Mouse (Mus musculus): Measurements from ENCODE around the gene Abhd12. TPM values are rescaled to one million over a fixed set of nuclear protein-coding genes. Genes with fewer than 3 reads are reported as not detected.

The Abhd12 gene
- polyA plus RNA-seq, 1 experiment from 2014 or later, result 78.9 TPM

DNA sequence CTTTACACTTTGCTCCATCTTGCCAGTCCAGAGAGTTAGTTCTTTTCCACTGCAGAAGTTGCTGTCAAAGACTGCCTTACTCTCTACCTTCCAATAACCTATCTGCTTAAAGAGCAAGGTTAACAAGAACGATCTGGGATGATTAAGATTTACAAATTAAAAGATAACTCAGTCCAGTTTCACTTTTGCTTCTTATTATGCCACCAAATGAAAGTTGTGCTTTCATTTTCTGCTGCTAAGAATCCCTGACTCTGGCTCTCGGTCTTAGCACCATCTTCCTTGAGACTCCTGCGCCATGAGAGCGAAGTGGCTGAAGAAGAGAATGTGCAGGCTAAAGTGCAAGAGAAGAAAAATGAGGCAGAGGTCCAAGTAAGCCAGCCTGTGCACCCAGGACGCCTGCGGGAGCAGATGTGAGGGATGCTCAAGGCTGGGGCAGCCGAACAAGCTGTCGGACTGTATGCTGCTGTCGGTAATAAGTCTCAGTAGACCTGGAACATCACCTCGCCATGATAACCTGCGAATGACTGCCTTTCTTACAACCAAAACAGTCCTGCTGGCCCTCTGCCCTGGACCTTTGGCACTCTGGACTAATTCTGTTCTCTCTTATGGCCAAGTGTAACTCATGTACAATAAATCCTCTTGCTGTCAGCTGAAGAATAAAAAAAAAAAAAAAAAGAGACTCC lies 22.6 kb upstream of the Abhd12 start:
- WGBS, result 93% methylated on average over 11 of the region's 11 CpGs
- H3K36me3 ChIP-seq, result peaks cover 22% of the 10 kb centered on the region
- ATAC-seq (ENCODE audit: insufficient number of reproducible peaks, low FRiP score, low TSS enrichment, low read depth), result no peak

DNA sequence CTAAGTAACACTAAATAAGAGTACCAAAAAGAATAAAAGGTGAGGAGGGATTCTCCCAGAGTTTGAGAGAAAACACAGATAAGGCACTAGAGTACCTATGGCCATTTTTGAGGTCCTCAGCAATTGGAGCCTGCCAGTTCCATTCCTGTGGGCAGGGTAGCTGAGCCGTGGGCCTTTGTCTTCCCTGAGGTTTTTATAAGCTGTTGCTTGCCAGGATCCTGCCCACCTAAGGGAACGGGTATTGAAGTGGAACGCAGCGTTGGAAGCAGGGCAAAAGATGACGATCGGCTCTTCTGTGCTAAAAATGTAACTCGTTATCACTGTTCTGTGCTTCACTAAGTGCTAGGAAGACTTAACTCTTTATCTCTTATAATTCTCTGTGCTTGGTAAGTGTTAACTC lies 19.0 kb upstream of the Abhd12 start:
- H3K4me3 ChIP-seq (replicated peaks), result no peak overlapping the region
- peaks cover 14% of the 10 kb centered on the region; the same call in 1 of the 2 replicates for H3K36me3 ChIP-seq
- no peaks in the 10 kb centered on the region for H3K4me1 ChIP-seq
- ATAC-seq (ENCODE audit: insufficient number of reproducible peaks, low FRiP score, low TSS enrichment, low read depth), result no peak
- H3K9ac ChIP-seq, result no peak overlapping the region
- WGBS, result 90% methylated on average over 7 of the region's 7 CpGs
- H3K9me3 ChIP-seq (replicated peaks), result no peaks in the 10 kb centered on the region
- no peak overlapping the region for H3K27ac ChIP-seq (replicated peaks)
- H3K27me3 ChIP-seq, result no peaks in the 10 kb centered on the region
- no peak overlapping the region for H3K4me2 ChIP-seq (replicated peaks)

More for the DNA sequence above, 22.6 kb upstream of the Abhd12 start:
- Histone ChIP-seq H3K4me2 (replicated peaks) (no peak overlapping the region), H3K4me3 (replicated peaks) (no peak overlapping the region), H3K27ac (replicated peaks) (no peak overlapping the region), H3K4me1 (no peaks in the 10 kb centered on the region), H3K9me3 (replicated peaks) (no peaks in the 10 kb centered on the region), H3K9ac (no peak overlapping the region), H3K27me3 (no peaks in the 10 kb centered on the region)

DNA sequence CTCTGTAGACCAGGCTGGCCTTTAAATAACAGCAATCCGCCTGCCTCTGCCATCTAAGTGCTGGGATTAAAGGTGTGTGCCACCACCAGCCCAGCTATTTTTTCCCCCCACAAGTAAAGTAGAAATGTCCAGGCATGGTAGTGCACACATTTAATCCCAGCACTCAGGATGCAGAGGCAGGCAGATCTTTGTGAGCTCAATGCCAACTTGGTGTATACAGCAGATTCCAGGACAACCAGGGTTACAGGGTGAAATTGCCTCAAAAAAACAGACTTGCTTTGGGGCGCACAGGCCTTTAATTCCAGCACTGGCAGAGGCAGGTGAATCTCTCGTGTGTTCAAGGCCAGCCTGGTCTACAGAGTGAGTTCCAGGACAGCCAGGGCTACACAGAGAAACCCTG lies 18.5 kb upstream of the Abhd12 start:
- Histone ChIP-seq H3K9ac (no peak overlapping the region), H3K9me3 (replicated peaks) (no peaks in the 10 kb centered on the region)
- WGBS, result 96% methylated on average over 3 of the region's 3 CpGs

DNA sequence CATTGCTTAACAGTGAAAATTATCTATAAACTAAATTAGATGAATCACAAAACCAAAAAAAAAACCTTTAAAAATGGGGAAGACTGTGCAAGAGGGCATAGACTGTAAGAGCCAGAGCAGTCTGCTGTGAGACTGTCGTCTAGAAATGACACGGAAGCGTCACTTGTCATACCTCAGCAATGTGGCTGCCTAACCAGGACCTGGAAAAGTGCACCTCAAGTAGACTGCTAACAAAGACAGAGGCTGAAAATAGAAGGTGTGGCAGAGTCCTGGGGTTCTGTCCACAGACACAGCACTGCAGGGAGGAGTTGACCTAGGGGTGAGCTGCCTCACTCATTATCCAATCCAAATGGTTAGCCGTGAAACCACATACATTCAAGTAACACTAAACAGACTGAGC lies 17.6 kb upstream of the Abhd12 start:
- Histone ChIP-seq H3K27me3 (no peaks in the 10 kb centered on the region), H3K4me3 (replicated peaks) (no peak overlapping the region), H3K9ac (no peak overlapping the region), H3K4me2 (replicated peaks) (no peak overlapping the region), H3K27ac (replicated peaks) (no peak overlapping the region), H3K36me3 (peaks cover 14% of the 10 kb centered on the region; the same call in 1 of the 2 replicates), H3K4me1 (no peaks in the 10 kb centered on the region), H3K9me3 (replicated peaks) (no peaks in the 10 kb centered on the region)
- 83% methylated on average over 4 of the region's 4 CpGs for WGBS
- no peak for ATAC-seq (ENCODE audit: insufficient number of reproducible peaks, low FRiP score, low TSS enrichment, low read depth)

More for the DNA sequence above, 18.5 kb upstream of the Abhd12 start:
- Histone ChIP-seq H3K36me3 (peaks cover 14% of the 10 kb centered on the region; the same call in 1 of the 2 replicates), H3K4me2 (replicated peaks) (no peak overlapping the region), H3K4me1 (no peaks in the 10 kb centered on the region), H3K27ac (replicated peaks) (no peak overlapping the region), H3K4me3 (replicated peaks) (no peak overlapping the region), H3K27me3 (no peaks in the 10 kb centered on the region)
- no peak for ATAC-seq (ENCODE audit: insufficient number of reproducible peaks, low FRiP score, low TSS enrichment, low read depth)

DNA sequence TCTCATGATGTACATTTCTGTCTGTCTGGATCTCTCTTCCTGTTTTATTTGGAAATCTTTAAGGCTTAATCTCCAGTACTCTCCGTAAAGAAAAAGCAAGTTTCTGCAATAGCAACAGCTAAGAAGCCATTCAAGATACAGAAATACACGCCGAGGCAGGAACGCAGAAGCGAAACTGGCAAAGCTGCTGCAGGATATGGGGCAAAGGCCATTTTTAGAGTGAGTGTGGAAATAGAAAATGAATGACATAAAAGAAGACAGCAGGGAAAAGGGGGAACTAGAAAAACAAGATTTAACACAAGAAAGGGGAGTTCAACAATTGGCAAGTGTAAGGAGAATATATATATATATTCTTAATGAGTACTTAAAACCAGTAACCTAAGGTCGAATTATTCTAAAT lies 17.2 kb upstream of the Abhd12 start:
- ATAC-seq (ENCODE audit: insufficient number of reproducible peaks, low FRiP score, low TSS enrichment, low read depth), result no peak
- 95% methylated on average over 6 of the region's 6 CpGs for WGBS
- Histone ChIP-seq H3K4me2 (replicated peaks) (no peak overlapping the region), H3K27ac (replicated peaks) (no peak overlapping the region), H3K4me3 (replicated peaks) (no peak overlapping the region), H3K9ac (no peak overlapping the region), H3K27me3 (no peaks in the 10 kb centered on the region), H3K4me1 (no peaks in the 10 kb centered on the region), H3K36me3 (peaks cover 15% of the 10 kb centered on the region; the same call in 1 of the 2 replicates), H3K9me3 (replicated peaks) (no peaks in the 10 kb centered on the region)

DNA sequence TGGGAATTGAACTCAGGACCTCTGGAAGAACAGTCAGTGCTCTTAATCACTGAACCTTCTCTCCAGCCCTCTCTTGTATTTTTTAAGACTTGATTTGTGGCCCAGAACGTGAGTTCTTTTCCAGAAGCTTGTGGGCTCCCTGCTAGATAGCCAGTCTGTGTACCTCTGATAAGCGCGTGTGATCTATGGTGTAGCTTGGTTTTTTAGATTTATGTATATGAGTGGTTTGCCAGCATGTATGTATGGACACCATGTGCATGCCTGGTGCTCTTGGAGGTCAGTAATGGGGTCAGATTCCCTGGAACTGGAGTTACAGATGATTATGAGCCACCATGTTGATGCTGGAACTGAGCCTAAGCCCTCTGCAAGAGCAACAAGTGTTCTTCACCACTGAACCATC lies 16.0 kb upstream of the Abhd12 start:
- Histone ChIP-seq H3K9me3 (replicated peaks) (no peaks in the 10 kb centered on the region), H3K27me3 (no peaks in the 10 kb centered on the region), H3K9ac (no peak overlapping the region), H3K4me1 (no peaks in the 10 kb centered on the region), H3K27ac (replicated peaks) (no peak overlapping the region), H3K4me3 (replicated peaks) (no peak overlapping the region), H3K4me2 (replicated peaks) (no peak overlapping the region), H3K36me3 (peaks cover 20% of the 10 kb centered on the region; the same call in 1 of the 2 replicates)
- no peak for ATAC-seq (ENCODE audit: insufficient number of reproducible peaks, low FRiP score, low TSS enrichment, low read depth)
- WGBS, result 92% methylated on average over 3 of the region's 3 CpGs

DNA sequence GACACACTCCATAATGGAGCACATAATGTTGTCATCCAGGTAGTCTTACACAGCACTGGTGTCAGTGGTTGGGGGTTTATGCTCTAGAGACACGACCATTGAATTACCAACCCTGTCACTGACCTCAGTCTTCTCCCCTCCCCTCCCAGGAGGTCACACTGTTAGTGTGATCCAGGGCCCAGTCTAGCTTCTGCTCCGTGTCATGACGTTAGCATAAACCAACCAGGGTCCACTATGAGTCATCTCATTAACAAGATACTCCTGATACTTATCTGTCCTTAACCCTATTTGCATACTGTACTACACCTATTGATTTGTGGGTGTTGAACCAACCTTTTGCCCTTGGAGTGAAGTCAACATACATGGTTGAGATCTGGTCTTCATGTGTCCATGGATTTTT lies 14.2 kb upstream of the Abhd12 start:
- no peak overlapping the region for H3K27ac ChIP-seq (replicated peaks)
- no peak for ATAC-seq (ENCODE audit: insufficient number of reproducible peaks, low FRiP score, low TSS enrichment, low read depth)
- no peaks in the 10 kb centered on the region for H3K27me3 ChIP-seq
- no peak overlapping the region for H3K9ac ChIP-seq
- whole genome bisulfite sequencing, result 83% methylated on average over 3 of the region's 3 CpGs
- H3K4me3 ChIP-seq (replicated peaks), result no peak overlapping the region
- H3K4me1 ChIP-seq, result no peaks in the 10 kb centered on the region
- no peak overlapping the region for H3K4me2 ChIP-seq (replicated peaks)
- H3K9me3 ChIP-seq (replicated peaks), result no peaks in the 10 kb centered on the region
- peaks cover 20% of the 10 kb centered on the region; the same call in 1 of the 2 replicates for H3K36me3 ChIP-seq

DNA sequence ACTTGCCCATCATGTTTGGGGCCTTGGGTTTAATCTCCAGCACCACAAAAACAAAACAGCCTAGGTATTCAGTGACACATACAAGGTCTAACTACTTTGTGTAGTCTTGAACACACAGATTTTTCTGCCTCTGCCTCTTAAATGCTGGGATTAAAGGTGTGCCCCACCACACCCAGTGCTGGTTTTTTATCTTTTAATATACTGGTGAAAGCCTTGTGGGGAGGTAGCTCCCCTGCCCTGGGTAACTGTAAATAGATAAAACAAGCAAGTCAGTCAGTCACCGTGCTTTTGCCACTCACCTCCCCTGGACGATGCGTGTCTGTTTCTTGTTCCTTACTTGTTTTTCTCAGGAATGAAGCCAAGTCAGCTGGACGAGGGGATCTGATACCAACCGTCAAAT lies 11.2 kb upstream of the Abhd12 start:
- Histone ChIP-seq H3K36me3 (peaks cover 17% of the 10 kb centered on the region; the same call in 1 of the 2 replicates), H3K9me3 (replicated peaks) (no peaks in the 10 kb centered on the region), H3K4me3 (replicated peaks) (no peak overlapping the region), H3K27me3 (no peaks in the 10 kb centered on the region), H3K27ac (replicated peaks) (no peak overlapping the region), H3K4me1 (no peaks in the 10 kb centered on the region), H3K4me2 (replicated peaks) (no peak overlapping the region), H3K9ac (no peak overlapping the region)
- 81% methylated on average over 5 of the region's 5 CpGs for WGBS
- ATAC-seq (ENCODE audit: insufficient number of reproducible peaks, low FRiP score, low TSS enrichment, low read depth), result no peak

DNA sequence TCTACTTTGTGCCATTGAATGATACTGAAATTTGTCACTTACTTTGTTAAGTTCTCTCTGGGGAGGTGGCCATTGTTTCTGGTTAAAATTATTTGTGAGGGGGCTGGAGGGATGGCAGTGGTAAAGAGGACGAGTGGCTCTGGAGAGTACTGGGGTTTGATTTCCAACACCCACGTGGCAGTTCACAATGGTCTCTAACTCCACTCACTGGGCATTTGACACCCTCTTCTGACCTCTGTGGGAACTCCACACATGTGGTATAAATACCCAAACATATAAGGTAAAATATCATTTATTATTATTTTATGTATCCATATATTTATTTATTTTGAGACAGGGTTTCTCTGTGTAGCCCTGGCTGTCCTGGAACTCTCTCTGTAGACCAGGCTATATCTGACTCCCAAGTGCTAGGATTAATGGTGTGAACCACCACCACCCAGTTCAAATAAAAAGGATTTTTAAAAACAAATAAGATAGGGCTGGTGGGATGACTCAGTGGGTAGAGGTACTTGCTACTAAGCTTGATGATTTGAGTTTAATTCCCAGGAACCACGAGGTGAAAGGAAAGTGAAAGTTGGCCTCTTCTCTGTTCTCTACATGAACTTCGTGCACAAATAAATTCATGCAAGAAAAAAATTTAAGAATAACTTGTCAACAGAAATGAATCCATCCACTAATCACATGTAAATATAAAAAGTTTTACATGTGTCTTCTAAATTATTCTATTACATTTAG lies 10.4 kb upstream of the Abhd12 start:
- Histone ChIP-seq H3K9me3 (replicated peaks) (no peaks in the 10 kb centered on the region), H3K4me3 (replicated peaks) (no peak overlapping the region), H3K27ac (replicated peaks) (no peak overlapping the region), H3K4me2 (replicated peaks) (no peak overlapping the region), H3K9ac (no peak overlapping the region), H3K27me3 (no peaks in the 10 kb centered on the region), H3K4me1 (0 out of 2 replicates have a peak, but pooled peaks cover 3% of the 10 kb centered on the region), H3K36me3 (peaks cover 17% of the 10 kb centered on the region; the same call in 1 of the 2 replicates)
- ATAC-seq (ENCODE audit: insufficient number of reproducible peaks, low FRiP score, low TSS enrichment, low read depth), result no peak
- 80% methylated on average over 4 of the region's 4 CpGs for WGBS

DNA sequence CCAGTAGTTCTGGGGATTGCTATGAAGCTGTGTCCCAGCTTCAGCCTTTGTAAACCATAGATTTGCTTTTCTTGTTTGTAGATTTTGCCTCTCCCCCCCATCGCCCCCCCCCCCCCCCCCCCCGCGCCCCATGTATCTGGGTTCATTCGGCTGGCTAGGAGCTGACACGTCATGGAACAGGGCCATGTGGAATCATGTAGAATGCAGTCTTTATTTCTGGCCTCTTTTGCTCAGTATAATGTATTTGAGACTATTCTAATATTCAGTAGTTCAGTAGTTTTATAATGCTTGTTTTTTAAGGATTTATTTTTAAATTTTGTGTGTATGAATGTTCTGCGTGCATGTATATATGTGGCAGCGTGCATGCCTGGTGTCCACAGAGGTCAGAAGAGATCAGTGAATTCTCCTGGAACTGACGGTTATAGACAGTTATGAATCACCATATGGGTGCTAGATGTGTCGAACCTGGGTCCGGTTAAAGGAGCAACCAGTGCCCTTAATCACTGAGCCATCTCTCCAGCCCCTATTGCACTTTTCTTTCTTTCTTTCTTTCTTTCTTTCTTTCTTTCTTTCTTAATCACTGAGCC lies 5.8 kb upstream of the Abhd12 start:
- 0 out of 2 replicates have a peak, but pooled peaks cover 3% of the 10 kb centered on the region for H3K4me1 ChIP-seq
- peak overlapping the region; percentile 60 for H3K4me2 ChIP-seq (replicated peaks)
- peak overlapping the region; percentile 16; the same call in 1 of the 2 replicates for H3K9ac ChIP-seq
- H3K36me3 ChIP-seq, result no peaks in the 10 kb centered on the region
- H3K27me3 ChIP-seq, result no peaks in the 10 kb centered on the region
- no peak for ATAC-seq (ENCODE audit: insufficient number of reproducible peaks, low FRiP score, low TSS enrichment, low read depth)
- H3K27ac ChIP-seq (replicated peaks), result peak overlapping the region; percentile 85
- WGBS, result 36% methylated on average over 7 of the region's 10 CpGs
- H3K4me3 ChIP-seq (replicated peaks), result peak overlapping the region; percentile 71
- H3K9me3 ChIP-seq (replicated peaks), result no peaks in the 10 kb centered on the region

DNA sequence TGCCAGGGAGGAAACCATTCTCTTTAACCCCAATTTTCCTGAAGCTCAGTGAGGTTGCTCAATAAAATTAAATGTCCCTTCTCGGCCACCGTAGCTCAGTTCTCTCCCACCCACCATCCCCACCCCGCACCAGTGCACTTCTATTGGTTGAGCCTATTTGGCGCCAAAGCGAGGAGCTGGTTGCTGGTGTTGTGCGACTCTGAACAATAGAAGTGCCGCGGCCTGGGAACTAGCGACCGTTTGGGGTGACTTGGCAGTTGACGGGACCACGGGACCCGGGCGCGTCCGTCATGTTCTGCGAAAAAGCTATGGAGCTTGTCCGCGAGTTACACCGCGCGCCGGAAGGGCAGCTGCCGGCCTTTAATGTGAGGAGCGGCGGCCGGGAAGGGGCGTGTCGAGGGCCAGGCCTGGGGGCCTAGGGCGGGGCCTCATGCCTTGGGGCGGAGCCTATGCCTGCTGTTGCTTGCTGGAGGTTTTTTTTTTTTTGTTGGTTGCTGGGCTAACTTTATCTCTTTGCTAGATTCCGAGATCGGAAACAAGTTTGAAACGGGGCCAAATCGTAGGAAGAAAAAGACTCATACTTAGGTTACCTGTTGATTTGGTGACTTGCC lies 5.0 kb upstream of the Abhd12 start:
- H3K9ac ChIP-seq, result peak overlapping the region; percentile 42

More for the DNA sequence above, 5.0 kb upstream of the Abhd12 start:
- Histone ChIP-seq H3K27me3 (no peaks in the 10 kb centered on the region), H3K4me2 (replicated peaks) (peak overlapping the region; percentile 60), H3K36me3 (no peaks in the 10 kb centered on the region), H3K4me1 (0 out of 2 replicates have a peak, but pooled peaks cover 3% of the 10 kb centered on the region), H3K9me3 (replicated peaks) (no peaks in the 10 kb centered on the region), H3K27ac (replicated peaks) (peak overlapping the region; percentile 85), H3K4me3 (replicated peaks) (peak overlapping the region; percentile 71)
- WGBS, result under 1% methylated on average over 35 of the region's 35 CpGs
- ATAC-seq (ENCODE audit: insufficient number of reproducible peaks, low FRiP score, low TSS enrichment, low read depth), result peak; percentile 93
